Mouse (Mus musculus) megakaryocyte, embryonic 14.5 days (primary cell): ENCODE results near the gene Syt1.

Experiments used
- FLI1 ChIP-seq: IDR thresholded peaks from 2 replicates; pipeline ENCODE4 v1.6.1; 2012; ENCODE audit warnings: low read length, inconsistent platforms, mixed read lengths
- GATA1 ChIP-seq: IDR thresholded peaks from 3 replicates; pipeline ENCODE4 v1.6.1; 2012; ENCODE audit warnings: mixed read lengths, low read length, inconsistent platforms, borderline replicate concordance

- TF ChIP-seq FLI1 (no peak), GATA1 (no peak)
Measured at GRCm38 (mm10) chr10:108517076-108517475, 493.7 kb downstream of the Syt1 start.
